8 mouse cellular contexts compared by ENCODE assay signal in genomic region chr11:48836990-48837309, GRCm38 (mm10). TPM values are rescaled to one million over a fixed set of nuclear protein-coding genes. Genes with fewer than 3 reads are reported as not detected.
DNase-seq lines count a peak whose midpoint lies in the region; ATAC-seq and TF ChIP-seq lines count a peak whose summit lies in the region.

No protein-coding gene starts in this region.

- no peak overlapping the region for H3K27ac ChIP-seq in ES-E14 (ENCODE audit: insufficient read depth, low read depth, low read length, poor library complexity, severe bottlenecking)
- H3K27ac ChIP-seq in cortical plate, adult 2 months (ENCODE audit: insufficient read depth, low read length): no peak overlapping the region
- H3K27ac ChIP-seq in hindbrain, embryonic 11.5 days (ENCODE audit: low read depth, low read length): no peak overlapping the region
- no peak overlapping the region for H3K27ac ChIP-seq in liver, embryonic 15.5 days (replicated peaks)

- no peaks in the 10 kb centered on the region for H3K9me3 ChIP-seq in ES-E14 (ENCODE audit: control insufficient read depth, insufficient read depth, low read depth, low read length)
- H3K9me3 ChIP-seq in hindbrain, embryonic 11.5 days (ENCODE audit: control insufficient read depth, low read length): no peaks in the 10 kb centered on the region
- no peaks in the 10 kb centered on the region for H3K9me3 ChIP-seq in liver, embryonic 15.5 days (replicated peaks)

- in situ Hi-C loops in ES-E14 (cut with MboI; ENCODE audit: low sequenced_read_pairs in 2 of 2, unreplicated experiment in 2 of 2): no loop called here

- no peaks in the 10 kb centered on the region for H3K36me3 ChIP-seq in ES-E14 (ENCODE audit: control insufficient read depth, insufficient read depth, low read length, poor library complexity, severe bottlenecking)
- H3K36me3 ChIP-seq in hindbrain, embryonic 11.5 days (ENCODE audit: control insufficient read depth, insufficient read depth, low read length): no peaks in the 10 kb centered on the region
- no peaks in the 10 kb centered on the region for H3K36me3 ChIP-seq in liver, embryonic 15.5 days (replicated peaks)

- H3K4me2 ChIP-seq in hindbrain, embryonic 11.5 days (replicated peaks; ENCODE audit: low read depth, low read length): peak overlapping the region; percentile 94
- H3K4me2 ChIP-seq in liver, embryonic 15.5 days: peak overlapping the region; percentile 98

- peak overlapping the region; percentile 69 for H3K9ac ChIP-seq in ES-E14 (ENCODE audit: insufficient read depth, low read depth, low read length, poor library complexity, severe bottlenecking)
- peak overlapping the region; percentile 65; the same call in 1 of the 2 replicates for H3K9ac ChIP-seq in hindbrain, embryonic 11.5 days (ENCODE audit: low read depth, low read length)
- H3K9ac ChIP-seq in liver, embryonic 15.5 days: peak overlapping the region; percentile 59; the same call in 1 of the 2 replicates

- peak overlapping the region; percentile 83 to 84 for H3K4me3 ChIP-seq in ES-E14 (ENCODE audit: insufficient read depth in 1 of 2, low read depth in 1 of 2, low read length in 2 of 2, poor library complexity in 1 of 2, severe bottlenecking in 1 of 2)
- peak overlapping the region; percentile 72 for H3K4me3 ChIP-seq in cortical plate, adult 2 months (ENCODE audit: insufficient read depth, low read length)
- H3K4me3 ChIP-seq in hindbrain, embryonic 11.5 days (ENCODE audit: low read depth, low read length): peak overlapping the region; percentile 77
- H3K4me3 ChIP-seq in liver, embryonic 15.5 days (replicated peaks): peak overlapping the region; percentile 74

- no peak for DNase-seq in ES-E14 (ENCODE audit: low read depth, low spot score)
- no peak for DNase-seq in hindbrain, embryonic 11.5 days (ENCODE audit: low spot score)
- DNase-seq in ovary, adult 18-20 months (ENCODE audit: low spot score): no peak
- DNase-seq in urinary bladder, postnatal 25 days (ENCODE audit: low spot score): no peak
- DNase-seq in right cerebral cortex, postnatal 25 days: no peak
- DNase-seq in lung, postnatal 4 days: no peak

- TF ChIP-seq CTCF in cortical plate, adult 2 months (IDR thresholded peaks at IDR 0.05; ENCODE audit: extremely low read depth, insufficient read depth, low read length): no peak

- H3K27me3 ChIP-seq in hindbrain, embryonic 11.5 days (ENCODE audit: control insufficient read depth, insufficient read depth, low read length): peaks cover 5% of the 10 kb centered on the region; the same call in 1 of the 2 replicates
- peaks cover 40% of the 10 kb centered on the region for H3K27me3 ChIP-seq in liver, embryonic 15.5 days

- H3K4me1 ChIP-seq in ES-E14 (ENCODE audit: control insufficient read depth in 2 of 2, insufficient read depth in 2 of 2, low read length in 2 of 2, poor library complexity in 1 of 2): peaks cover 0 to 14% of the 10 kb centered on the region in 2 experiments; a peak in 2 of 4 replicates
- no peaks in the 10 kb centered on the region; the same call in 1 of the 2 replicates for H3K4me1 ChIP-seq in cortical plate, adult 2 months (ENCODE audit: control insufficient read depth, insufficient read depth, low read length)
- H3K4me1 ChIP-seq in hindbrain, embryonic 11.5 days (replicated peaks; ENCODE audit: control insufficient read depth, insufficient read depth, low read length): 0 out of 2 replicates have a peak, but pooled peaks cover 4% of the 10 kb centered on the region
- H3K4me1 ChIP-seq in liver, embryonic 15.5 days (replicated peaks): peaks cover 38% of the 10 kb centered on the region

- no peak for TF ChIP-seq POLR2A in cortical plate, adult 2 months (IDR thresholded peaks at IDR 0.05; ENCODE audit: extremely low read depth, insufficient read depth, low read length)

- 7% methylated on average over 11 of the region's 11 CpGs for WGBS in hindbrain, embryonic 11.5 days
- 22% methylated on average over 11 of the region's 11 CpGs for WGBS in liver, embryonic 15.5 days (ENCODE audit: insufficient replicate concordance)

- ATAC-seq in hindbrain, embryonic 11.5 days (ENCODE audit: low FRiP score): no peak
- ATAC-seq in liver, embryonic 15.5 days (ENCODE audit: insufficient read depth): no peak

TF ChIP-seq in ES-E14, 5 proteins besides CTCF, POLR2A, EP300 and RAD21:
- TF ChIP-seq ZNF384 (IDR thresholded peaks at IDR 0.05; ENCODE audit: low read depth, low read length): no peak
- no peak for TF ChIP-seq MAFK (IDR thresholded peaks at IDR 0.05; ENCODE audit: insufficient read depth, low read depth, low read length)
- no peak for TF ChIP-seq HCFC1 (IDR thresholded peaks at IDR 0.05; ENCODE audit: borderline replicate concordance, insufficient read depth, low read length)
- TF ChIP-seq ZC3H11A (IDR thresholded peaks at IDR 0.05; ENCODE audit: borderline replicate concordance, low read depth, low read length): no peak
- TF ChIP-seq CHD2 (IDR thresholded peaks at IDR 0.05; ENCODE audit: low read depth, low read length): no peak

RNA-seq across cellular contexts. Expression of gene Gm12184, which starts 10.5 kb away (rescaled TPM):
- total RNA-seq in ES-E14 (2012; rRNA removed): 11.4 and 12.2 TPM in 2 replicates
- polyA plus RNA-seq in cortical plate, adult 2 months (2012; rRNA removed): 33.8 and 40.1 TPM in 2 replicates
- polyA plus RNA-seq in hindbrain, embryonic 11.5 days (2014; fragmentation: Nextera tagmentation; extraction: Ambion mirVana): 5.8 and 7.4 TPM in 2 replicates
- polyA plus RNA-seq in liver, embryonic 15.5 days (2015; fragmentation: Nextera tagmentation; extraction: Ambion mirVana): 1.4 and 2.1 TPM in 2 replicates

RNA-seq across cellular contexts. Expression of gene Trim7, which starts 11.0 kb away (rescaled TPM):
- 5.9 and 6.1 TPM in 2 replicates for total RNA-seq in ES-E14 (2012; rRNA removed)
- polyA plus RNA-seq in cortical plate, adult 2 months (2012; rRNA removed): 4.2 and 4.3 TPM in 2 replicates
- 0.56 and 0.77 TPM in 2 replicates for polyA plus RNA-seq in hindbrain, embryonic 11.5 days (2014; fragmentation: Nextera tagmentation; extraction: Ambion mirVana)
- polyA plus RNA-seq in liver, embryonic 15.5 days (2015; fragmentation: Nextera tagmentation; extraction: Ambion mirVana): 0.09 and 0.21 TPM in 2 replicates

RNA-seq across cellular contexts. Expression of gene Trim41, which starts 19.8 kb away (rescaled TPM):
- total RNA-seq in ES-E14 (2012; rRNA removed): 47.8 and 52.8 TPM in 2 replicates
- 43.1 and 46.7 TPM in 2 replicates for polyA plus RNA-seq in cortical plate, adult 2 months (2012; rRNA removed)
- polyA plus RNA-seq in hindbrain, embryonic 11.5 days (2014; fragmentation: Nextera tagmentation; extraction: Ambion mirVana): 4.2 and 4.5 TPM in 2 replicates
- polyA plus RNA-seq in liver, embryonic 15.5 days (2015; fragmentation: Nextera tagmentation; extraction: Ambion mirVana): 2.0 and 2.3 TPM in 2 replicates

RNA-seq across cellular contexts. Expression of gene Irgm1, which starts 34.5 kb away (rescaled TPM):
- total RNA-seq in ES-E14 (2012; rRNA removed): 3.3 and 5.7 TPM in 2 replicates
- 9.5 and 11.4 TPM in 2 replicates for polyA plus RNA-seq in cortical plate, adult 2 months (2012; rRNA removed)
- polyA plus RNA-seq in hindbrain, embryonic 11.5 days (2014; fragmentation: Nextera tagmentation; extraction: Ambion mirVana): 1.5 and 2.1 TPM in 2 replicates
- polyA plus RNA-seq in liver, embryonic 15.5 days (2015; fragmentation: Nextera tagmentation; extraction: Ambion mirVana): 19.2 and 20.4 TPM in 2 replicates

RNA-seq across cellular contexts. Expression of gene Rack1, which starts 36.8 kb away (rescaled TPM):
- 3,112 and 3,420 TPM in 2 replicates for total RNA-seq in ES-E14 (2012; rRNA removed)
- polyA plus RNA-seq in cortical plate, adult 2 months (2012; rRNA removed): 447 and 464 TPM in 2 replicates
- polyA plus RNA-seq in hindbrain, embryonic 11.5 days (2014; fragmentation: Nextera tagmentation; extraction: Ambion mirVana): 654 and 661 TPM in 2 replicates
- polyA plus RNA-seq in liver, embryonic 15.5 days (2015; fragmentation: Nextera tagmentation; extraction: Ambion mirVana): 438 and 439 TPM in 2 replicates
